Mouse (Mus musculus) hematopoietic multipotent progenitor cell, adult 10-12 weeks (in vitro differentiated cells): ENCODE measurements around the gene Saxo2. TPM values are rescaled to one million over a fixed set of nuclear protein-coding genes. Genes with fewer than 3 reads are reported as not detected.

Experiments used
- polyA plus RNA-seq: library from polyadenylated mRNA; stranded (reverse); fragments of >175 nt; gene quantifications from 2 replicates; pipeline ENCODE4 v1.2.3, GENCODE M21; 2012; ENCODE audit warnings: low replicate concordance

The Saxo2 gene
- not detected in 2 replicates for polyA plus RNA-seq

GRCm38 (mm10) chr7:82648353-82649080 lies at the start of gene Saxo2, which contains the start of gene Efl1:
Saxo2 (minus strand) TSS chr7:82648528.
Efl1 (plus strand) TSS chr7:82648614.

Other genes starting within 250 kb of the Saxo2 start
- 3.0 and 3.5 TPM in 2 replicates for gene Efl1, start 86 bp upstream of the Saxo2 start, polyA plus RNA-seq
- gene Mex3b, start 218.8 kb upstream of the Saxo2 start, polyA plus RNA-seq, result 6.5 and 7.2 TPM in 2 replicates